Mouse (Mus musculus): Measurements from ENCODE around the gene Usp2.
A peak's percentile ranks its signal among the peaks of the same experiment; 100 is the strongest.

The Usp2 gene

GRCm38 (mm10) chr9:44066785-44067225 is at the start of gene Usp2:
Gene Usp2, plus strand, starts transcription at chr9:44067021.
- DNase-seq (ENCODE audit: low read depth, low spot score): peak; percentile 95

GRCm38 (mm10) chr9:44017846-44018245 is 49.0 kb upstream of the Usp2 start:
- no peak for DNase-seq (ENCODE audit: low read depth, low spot score)

GRCm38 (mm10) chr9:44020001-44020400 is 46.8 kb upstream of the Usp2 start:
- no peak for DNase-seq (ENCODE audit: low read depth, low spot score)

GRCm38 (mm10) chr9:44022100-44022847 is 44.5 kb upstream of the Usp2 start:
- DNase-seq (ENCODE audit: low read depth, low spot score): no peak

- no peak for DNase-seq (ENCODE audit: low read depth, low spot score)
Observed at GRCm38 (mm10) chr9:44024096-44024495, 42.7 kb upstream of the Usp2 start.

- no peak for DNase-seq (ENCODE audit: low read depth, low spot score)
Observed at GRCm38 (mm10) chr9:44029580-44030236, 37.1 kb upstream of the Usp2 start.

GRCm38 (mm10) chr9:44030646-44031045 is 36.2 kb upstream of the Usp2 start:
- DNase-seq (ENCODE audit: low read depth, low spot score): no peak

GRCm38 (mm10) chr9:44031079-44031478 is 35.7 kb upstream of the Usp2 start:
- no peak for DNase-seq (ENCODE audit: low read depth, low spot score)

- DNase-seq (ENCODE audit: low read depth, low spot score): no peak
Observed at GRCm38 (mm10) chr9:44031946-44032345, 34.9 kb upstream of the Usp2 start.

GRCm38 (mm10) chr9:44033317-44033716 is 33.5 kb upstream of the Usp2 start:
- no peak for DNase-seq (ENCODE audit: low read depth, low spot score)

GRCm38 (mm10) chr9:44033957-44034727 is 32.7 kb upstream of the Usp2 start:
- no peak for DNase-seq (ENCODE audit: low read depth, low spot score)

GRCm38 (mm10) chr9:44037106-44037505 is 29.7 kb upstream of the Usp2 start:
- DNase-seq (ENCODE audit: low read depth, low spot score): no peak

GRCm38 (mm10) chr9:44041511-44042395 is 25.1 kb upstream of the Usp2 start:
- no peak for DNase-seq (ENCODE audit: low read depth, low spot score)

GRCm38 (mm10) chr9:44042396-44042680 is 24.5 kb upstream of the Usp2 start:
- DNase-seq (ENCODE audit: low read depth, low spot score): no peak

GRCm38 (mm10) chr9:44042836-44043707 is 23.7 kb upstream of the Usp2 start, which contains the start of gene Thy1:
Gene Thy1, plus strand, starts transcription at chr9:44043384.
- no peak for DNase-seq (ENCODE audit: low read depth, low spot score)

- no peak for DNase-seq (ENCODE audit: low read depth, low spot score)
Observed at GRCm38 (mm10) chr9:44043708-44044425, 23.0 kb upstream of the Usp2 start.

GRCm38 (mm10) chr9:44044426-44045157 is 22.2 kb upstream of the Usp2 start:
- DNase-seq (ENCODE audit: low read depth, low spot score): no peak

- no peak for DNase-seq (ENCODE audit: low read depth, low spot score)
Observed at GRCm38 (mm10) chr9:44045158-44045883, 21.5 kb upstream of the Usp2 start.

- no peak for DNase-seq (ENCODE audit: low read depth, low spot score)
Observed at GRCm38 (mm10) chr9:44045884-44046272, 20.9 kb upstream of the Usp2 start.

Measured in WW6 (cell line).